Mouse (Mus musculus) lung, embryonic 14.5 days (tissue): ENCODE results near the gene Pnpla3. TPM values are rescaled to one million over a fixed set of nuclear protein-coding genes. Genes with fewer than 3 reads are reported as not detected.

Source experiments
- ATAC-seq: fragments of 200-750 bp; cut with Nextera tagmentation; 2 replicates; pipeline ENCODE4 v1.8.0; 2017; ENCODE audit warnings: mild to moderate bottlenecking, moderate TSS enrichment, moderate library complexity; ENCODE audit not compliant: insufficient read depth
- DNase-seq: peaks from one replicate; pipeline ENCODE4 v3.0.0-alpha.2; 2015
- H3K27ac ChIP-seq: fragments of 300-500 bp; sonication (generic); 2 replicates; pipeline ENCODE4 v1.5.1; 2014; ENCODE audit warnings: low read depth, mild to moderate bottlenecking, moderate library complexity
- H3K27me3 ChIP-seq: fragments of 300-500 bp; sonication (generic); 2 replicates; pipeline ENCODE4 v1.6.1; 2014; ENCODE audit warnings: low read length, control low read depth; ENCODE audit not compliant: insufficient read depth
- H3K36me3 ChIP-seq: fragments of 300-500 bp; sonication (generic); 2 replicates; pipeline ENCODE4 v1.6.1; 2014; ENCODE audit warnings: control low read depth; ENCODE audit not compliant: insufficient read depth
- H3K4me1 ChIP-seq: fragments of 300-500 bp; sonication (generic); 2 replicates; pipeline ENCODE4 v1.6.1; 2014; ENCODE audit warnings: antibody characterized with exemption, control low read depth; ENCODE audit not compliant: insufficient read depth
- H3K4me2 ChIP-seq: fragments of 300-500 bp; sonication (generic); 2 replicates; pipeline ENCODE4 v1.6.1; 2014; ENCODE audit warnings: mild to moderate bottlenecking
- H3K4me3 ChIP-seq: fragments of 300-500 bp; sonication (generic); 2 replicates; pipeline ENCODE4 v1.5.1; 2014; ENCODE audit warnings: low read depth, low read length
- H3K9ac ChIP-seq: fragments of 300-500 bp; sonication (generic); 2 replicates; pipeline ENCODE4 v1.6.1; 2014
- H3K9me3 ChIP-seq: fragments of 300-500 bp; sonication (generic); 2 replicates; pipeline ENCODE4 v1.6.1; 2016; ENCODE audit warnings: low read depth, low read length, control low read depth
- CTCF ChIP-seq: IDR thresholded peaks from 2 replicates; pipeline ENCODE4 v1.5.1; 2016; ENCODE audit warnings: antibody characterized with exemption, low read depth
- WGBS: fragments of 180-500 bp; shearing (Covaris S2); extraction: QIAGEN DNeasy Blood & Tissue Kit; methylation state at CpG from one replicate; pipeline ENCODE4 v1.1.7; 2014; 5-methylcytosine and 5-hydroxymethylcytosine counted together
- polyA plus RNA-seq: library from polyadenylated mRNA; unstranded; fragments of >200 nt; fragmentation: Nextera tagmentation; extraction: Ambion mirVana; gene quantifications from 2 replicates; pipeline ENCODE4 v1.2.1, GENCODE M21; 2014

Pnpla3 gene
- polyA plus RNA-seq, 1 experiment from 2014 or later: 0.41 TPM

GRCm38 (mm10) chr15:84171166-84171565 lies 3.5 kb downstream of the Pnpla3 start:
- H3K27ac ChIP-seq: no peak overlapping the region
- no peak for ATAC-seq

GRCm38 (mm10) chr15:84178733-84179132 lies 11.1 kb downstream of the Pnpla3 start:
- Histone ChIP-seq H3K9ac (no peak overlapping the region), H3K9me3 (no peaks in the 10 kb centered on the region), H3K4me3 (no peak overlapping the region), H3K27me3 (no peaks in the 10 kb centered on the region), H3K36me3 (no peaks in the 10 kb centered on the region), H3K27ac (no peak overlapping the region), H3K4me2 (no peak overlapping the region), H3K4me1 (peaks cover 1% of the 10 kb centered on the region; the same call in 1 of the 2 replicates)
- DNase-seq (no peak), ATAC-seq (no peak)
- WGBS: 90% methylated on average over 9 of the region's 9 CpGs
- TF ChIP-seq CTCF: no peak

More at GRCm38 (mm10) chr15:84171166-84171565, 3.5 kb downstream of the Pnpla3 start:
- no peak for TF ChIP-seq CTCF
- no peak overlapping the region for H3K4me3 ChIP-seq
- 83% methylated on average over 7 of the region's 7 CpGs for WGBS
- no peak for DNase-seq
- H3K9ac ChIP-seq: no peak overlapping the region
- no peak overlapping the region for H3K4me2 ChIP-seq
- H3K4me1 ChIP-seq: no peaks in the 10 kb centered on the region; the same call in 1 of the 2 replicates
- H3K9me3 ChIP-seq: no peaks in the 10 kb centered on the region
- H3K36me3 ChIP-seq: no peaks in the 10 kb centered on the region
- peaks cover 17% of the 10 kb centered on the region; the same call in 1 of the 2 replicates for H3K27me3 ChIP-seq

GRCm38 (mm10) chr15:84182000-84182399 lies 14.4 kb downstream of the Pnpla3 start:
- Histone ChIP-seq H3K36me3 (no peaks in the 10 kb centered on the region), H3K27me3 (no peaks in the 10 kb centered on the region), H3K27ac (no peak overlapping the region), H3K4me3 (no peak overlapping the region), H3K9ac (no peak overlapping the region), H3K4me2 (no peak overlapping the region), H3K9me3 (no peaks in the 10 kb centered on the region), H3K4me1 (peaks cover 4% of the 10 kb centered on the region; the same call in 1 of the 2 replicates)
- 51% methylated on average over 6 of the region's 6 CpGs for WGBS
- TF ChIP-seq CTCF: no peak
- no peak for ATAC-seq
- DNase-seq: no peak

- no peak overlapping the region for H3K4me2 ChIP-seq
- no peak overlapping the region for H3K4me3 ChIP-seq
- peak; percentile 26 for DNase-seq
These were observed 16.3 kb downstream of the Pnpla3 start for GRCm38 (mm10) chr15:84183967-84184366.

GRCm38 (mm10) chr15:84186196-84186595 lies 18.6 kb downstream of the Pnpla3 start:
- no peaks in the 10 kb centered on the region for H3K9me3 ChIP-seq
- ATAC-seq: no peak
- no peaks in the 10 kb centered on the region for H3K27me3 ChIP-seq
- H3K4me2 ChIP-seq: no peak overlapping the region
- peaks cover 4% of the 10 kb centered on the region; the same call in 1 of the 2 replicates for H3K4me1 ChIP-seq
- DNase-seq: no peak
- WGBS: 60% methylated on average over 4 of the region's 4 CpGs
- no peak overlapping the region for H3K4me3 ChIP-seq
- H3K9ac ChIP-seq: no peak overlapping the region
- no peaks in the 10 kb centered on the region for H3K36me3 ChIP-seq
- no peak for TF ChIP-seq CTCF
- H3K27ac ChIP-seq: no peak overlapping the region

More at GRCm38 (mm10) chr15:84183967-84184366, 16.3 kb downstream of the Pnpla3 start:
- H3K27me3 ChIP-seq: no peaks in the 10 kb centered on the region
- no peaks in the 10 kb centered on the region for H3K36me3 ChIP-seq
- WGBS: 43% methylated on average over 1 of the region's 1 CpGs
- H3K9me3 ChIP-seq: no peaks in the 10 kb centered on the region
- no peak; the same call in 1 of the 2 replicates for ATAC-seq
- H3K4me1 ChIP-seq: peaks cover 4% of the 10 kb centered on the region; the same call in 1 of the 2 replicates
- H3K9ac ChIP-seq: no peak overlapping the region
- H3K27ac ChIP-seq: no peak overlapping the region
- no peak for TF ChIP-seq CTCF

- Histone ChIP-seq H3K9ac (no peak overlapping the region), H3K4me2 (no peak overlapping the region), H3K27ac (no peak overlapping the region), H3K4me3 (no peak overlapping the region), H3K36me3 (no peaks in the 10 kb centered on the region), H3K27me3 (no peaks in the 10 kb centered on the region), H3K9me3 (no peaks in the 10 kb centered on the region), H3K4me1 (0 out of 2 replicates have a peak, but pooled peaks cover 5% of the 10 kb centered on the region)
- TF ChIP-seq CTCF: no peak
- DNase-seq: no peak
- WGBS: 49% methylated on average over 2 of the region's 2 CpGs
- no peak for ATAC-seq
These were observed 21.4 kb downstream of the Pnpla3 start for GRCm38 (mm10) chr15:84188887-84189530.

- WGBS: 36% methylated on average over 3 of the region's 3 CpGs
- peak; percentile 24 for DNase-seq
These were observed 22.2 kb downstream of the Pnpla3 start for GRCm38 (mm10) chr15:84189881-84190280.

More at GRCm38 (mm10) chr15:84189881-84190280, 22.2 kb downstream of the Pnpla3 start:
- TF ChIP-seq CTCF: no peak
- H3K36me3 ChIP-seq: no peaks in the 10 kb centered on the region
- no peak overlapping the region for H3K9ac ChIP-seq
- H3K9me3 ChIP-seq: no peaks in the 10 kb centered on the region
- 0 out of 2 replicates have a peak, but pooled peaks cover 5% of the 10 kb centered on the region for H3K4me1 ChIP-seq
- H3K27me3 ChIP-seq: no peaks in the 10 kb centered on the region
- H3K4me3 ChIP-seq: no peak overlapping the region
- no peak for ATAC-seq
- H3K4me2 ChIP-seq: no peak overlapping the region
- H3K27ac ChIP-seq: no peak overlapping the region
